Mouse (Mus musculus): Measurements from ENCODE around the gene Tctex1d2.
A peak's percentile ranks its signal among the peaks of the same experiment; 100 is the strongest.
"Not testable (repeated sequence)": the region's sequence is repeated elsewhere in the genome, so short reads cannot be mapped to it uniquely, and the experiment has no call there.

Gene Tctex1d2

GRCm38 (mm10) chr16:32433138-32433537 is 13.6 kb downstream of the Tctex1d2 start:
- no peak for DNase-seq

DNA sequence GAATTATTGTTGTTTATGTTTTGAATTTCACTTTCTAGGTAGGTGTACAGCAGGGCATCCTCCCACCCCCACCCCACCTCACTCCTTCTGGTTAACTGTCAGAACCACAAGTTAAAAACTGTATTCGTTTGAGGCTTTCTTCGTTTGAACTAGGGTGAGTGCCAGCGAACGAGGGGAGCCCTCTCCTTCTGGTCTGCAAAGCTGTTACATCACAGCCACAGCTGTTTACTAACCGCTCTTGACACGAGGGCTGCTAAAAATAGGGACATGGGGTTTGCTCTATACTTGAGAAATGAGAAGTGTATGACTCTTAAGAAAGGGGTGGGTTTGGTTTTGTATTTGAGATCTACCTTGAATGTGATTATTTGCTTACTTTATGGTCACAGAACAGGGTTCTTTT is 14.6 kb downstream of the Tctex1d2 start:
- DNase-seq: peak; percentile 14

DNA sequence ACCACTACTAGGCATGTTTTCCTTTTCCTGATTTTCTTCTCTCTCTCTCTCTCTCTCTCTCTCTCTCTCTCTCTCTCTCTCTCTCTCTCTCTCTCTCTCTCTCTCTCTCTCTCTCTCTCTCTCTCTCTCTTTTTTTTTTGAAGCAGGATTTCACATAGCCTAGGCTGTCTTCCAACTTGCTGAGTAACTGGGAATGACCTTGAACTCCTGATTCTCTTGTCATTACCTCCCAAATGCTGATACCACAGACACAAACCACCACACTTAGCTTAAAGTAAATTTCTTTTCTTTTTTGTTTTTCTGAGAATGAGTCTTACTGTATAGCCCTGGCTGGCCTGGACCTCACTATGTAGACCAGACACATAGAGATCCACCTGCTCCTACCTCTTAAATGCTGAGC is 15.2 kb downstream of the Tctex1d2 start:
- no peak for DNase-seq

GRCm38 (mm10) chr16:32436657-32437056 is 17.2 kb downstream of the Tctex1d2 start:
- DNase-seq: no peak

- no peak for DNase-seq
Observed at GRCm38 (mm10) chr16:32437266-32437665, 17.8 kb downstream of the Tctex1d2 start.

DNA sequence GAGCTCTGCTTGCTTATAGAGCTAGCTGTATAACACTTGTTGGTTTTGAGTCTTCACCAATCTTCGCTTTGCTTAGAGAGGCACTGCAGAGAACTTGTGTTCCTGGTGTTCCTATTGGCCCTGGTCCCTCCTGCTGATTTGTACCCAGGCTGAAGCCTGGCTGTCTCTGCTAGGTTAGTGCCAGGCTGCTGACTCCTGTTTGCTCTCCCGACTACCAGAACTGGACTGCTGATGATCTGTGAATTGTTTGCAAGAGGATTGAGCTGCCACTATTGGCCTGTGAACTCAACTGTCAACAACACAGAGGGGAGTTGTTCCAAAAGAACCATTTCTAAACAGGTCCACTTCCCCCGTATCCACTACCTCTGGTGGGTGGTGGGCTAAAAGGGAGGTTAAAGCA is 21.9 kb downstream of the Tctex1d2 start:
- no peak for DNase-seq

DNA sequence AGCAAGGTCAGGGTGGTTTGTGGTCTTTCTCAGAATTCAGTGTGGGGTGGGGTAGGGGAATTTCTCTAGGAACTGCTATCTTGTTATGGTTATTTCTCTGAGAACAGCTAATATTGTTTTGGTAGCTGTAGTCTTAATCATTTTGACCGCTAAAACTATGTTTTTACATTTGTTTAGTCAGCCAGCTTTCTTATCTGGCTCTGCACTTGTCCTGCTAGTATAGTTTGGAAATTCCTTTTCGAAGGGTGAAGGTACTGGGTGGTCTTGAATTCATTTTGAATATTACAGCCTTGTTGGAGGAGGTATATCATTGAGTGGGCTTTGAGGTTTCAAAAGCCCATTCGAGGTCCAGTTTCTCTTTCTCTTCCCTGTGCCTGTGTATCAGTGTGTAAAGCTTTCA is 25.1 kb downstream of the Tctex1d2 start:
- not testable (repeated sequence) for DNase-seq

DNA sequence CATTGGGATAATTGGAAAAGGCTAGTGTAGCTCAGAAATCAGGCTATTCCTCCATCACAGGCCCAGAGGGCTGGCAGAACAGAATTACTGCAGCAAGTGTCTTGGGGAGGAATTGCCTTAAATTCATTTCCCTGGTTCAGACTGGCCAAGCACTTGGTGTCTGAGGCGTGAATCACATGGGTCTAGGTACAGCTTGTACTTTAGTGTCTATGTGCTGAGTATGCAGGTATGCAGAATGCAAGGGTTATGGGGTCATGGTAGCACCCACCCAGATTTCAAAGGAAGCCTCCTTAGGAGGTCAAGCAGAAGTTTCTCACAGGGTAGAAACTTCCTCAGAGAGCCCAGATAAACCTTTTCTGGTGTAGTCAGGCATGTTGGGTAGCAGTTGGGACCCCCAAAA is 26.1 kb downstream of the Tctex1d2 start:
- DNase-seq: no peak

DNA sequence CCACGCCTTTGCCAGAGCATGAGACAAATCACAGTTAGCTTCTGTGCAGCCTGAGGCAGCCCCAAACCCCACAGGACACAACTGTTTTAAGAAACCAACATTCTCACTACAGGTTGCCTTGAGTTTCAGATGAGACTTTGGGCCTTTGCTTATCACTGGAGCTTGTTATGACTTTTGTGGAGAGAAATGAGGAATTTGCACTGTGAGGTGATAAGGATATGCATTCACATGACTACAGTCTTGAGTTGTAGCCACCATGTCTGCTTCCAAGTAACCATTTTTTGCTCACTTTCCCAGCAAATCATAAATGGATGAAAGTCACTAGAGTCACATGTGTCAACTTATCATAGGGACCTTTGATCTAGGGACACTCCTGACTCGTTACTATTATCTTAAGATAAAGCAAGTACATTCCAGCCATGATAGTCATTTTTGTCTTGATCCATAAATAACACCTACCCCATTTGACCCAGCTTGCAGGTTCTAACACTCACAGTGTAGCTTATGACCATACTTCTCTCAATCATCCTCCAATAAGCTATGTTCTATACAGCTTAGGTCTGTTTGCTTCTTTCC is 27.1 kb downstream of the Tctex1d2 start:
- no peak for DNase-seq

DNA sequence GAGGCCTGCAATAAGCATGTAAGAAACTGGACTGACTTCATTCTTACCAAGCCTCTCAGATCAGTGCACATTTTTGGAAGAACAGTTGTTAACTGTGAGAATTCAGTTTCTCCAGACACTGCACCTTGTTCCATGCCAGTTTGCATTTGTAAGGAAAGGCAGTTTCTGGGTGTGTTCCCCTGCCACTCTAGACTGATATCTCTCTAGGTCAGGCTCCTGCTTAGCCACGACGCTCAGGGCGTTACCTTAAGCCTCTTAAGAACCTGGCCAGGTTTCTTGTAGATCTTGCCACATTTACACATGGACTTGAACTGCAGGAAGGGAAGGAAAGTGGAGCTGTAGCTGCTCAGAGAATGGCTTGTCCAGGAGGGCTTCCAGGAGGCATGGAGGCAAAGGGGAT is 30.2 kb downstream of the Tctex1d2 start:
- no peak for DNase-seq

DNA sequence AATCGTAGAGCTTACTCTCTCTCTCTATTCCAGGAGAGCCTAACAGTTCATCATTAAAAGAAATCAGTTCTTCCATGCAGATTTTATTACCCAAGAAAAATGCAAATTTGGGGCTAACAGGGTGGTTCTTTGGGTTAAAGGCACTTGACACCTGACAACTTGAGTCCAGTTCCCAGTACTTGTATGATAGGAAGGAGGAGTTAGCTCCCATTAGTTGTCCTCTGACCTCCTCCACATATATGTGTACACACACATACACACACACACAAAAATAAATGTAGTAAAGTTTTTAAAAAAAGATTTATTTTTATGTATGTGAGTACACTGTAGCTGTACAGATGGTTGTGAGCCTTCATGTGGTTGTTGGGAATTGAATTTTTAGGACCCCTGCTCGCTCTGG is 30.6 kb downstream of the Tctex1d2 start:
- no peak for DNase-seq

DNA sequence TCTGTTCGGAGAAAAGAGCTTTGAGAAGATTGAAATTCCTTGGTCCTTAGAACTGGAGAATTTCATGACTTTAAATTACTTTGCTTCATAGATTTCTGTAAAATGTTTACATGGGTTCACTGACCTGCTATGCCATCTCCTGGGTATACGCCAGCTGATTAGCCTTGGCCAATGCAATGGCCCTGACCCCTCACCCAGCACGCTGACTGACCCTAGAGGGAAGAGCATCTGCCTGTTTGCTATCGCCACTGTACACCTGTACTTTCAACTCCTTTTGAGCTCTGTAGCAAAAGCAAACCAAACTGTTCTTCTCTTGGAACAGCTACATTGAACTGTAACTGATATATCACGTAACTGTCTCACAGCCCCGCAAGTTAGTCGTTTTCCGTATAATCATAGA is 33.6 kb downstream of the Tctex1d2 start:
- no peak for DNase-seq

- DNase-seq: no peak
Observed at GRCm38 (mm10) chr16:32454646-32455045, 35.1 kb downstream of the Tctex1d2 start.

- DNase-seq: no peak
Observed at GRCm38 (mm10) chr16:32456086-32456485, 36.6 kb downstream of the Tctex1d2 start.

- DNase-seq: no peak
Observed at GRCm38 (mm10) chr16:32456761-32457160, 37.3 kb downstream of the Tctex1d2 start.

DNA sequence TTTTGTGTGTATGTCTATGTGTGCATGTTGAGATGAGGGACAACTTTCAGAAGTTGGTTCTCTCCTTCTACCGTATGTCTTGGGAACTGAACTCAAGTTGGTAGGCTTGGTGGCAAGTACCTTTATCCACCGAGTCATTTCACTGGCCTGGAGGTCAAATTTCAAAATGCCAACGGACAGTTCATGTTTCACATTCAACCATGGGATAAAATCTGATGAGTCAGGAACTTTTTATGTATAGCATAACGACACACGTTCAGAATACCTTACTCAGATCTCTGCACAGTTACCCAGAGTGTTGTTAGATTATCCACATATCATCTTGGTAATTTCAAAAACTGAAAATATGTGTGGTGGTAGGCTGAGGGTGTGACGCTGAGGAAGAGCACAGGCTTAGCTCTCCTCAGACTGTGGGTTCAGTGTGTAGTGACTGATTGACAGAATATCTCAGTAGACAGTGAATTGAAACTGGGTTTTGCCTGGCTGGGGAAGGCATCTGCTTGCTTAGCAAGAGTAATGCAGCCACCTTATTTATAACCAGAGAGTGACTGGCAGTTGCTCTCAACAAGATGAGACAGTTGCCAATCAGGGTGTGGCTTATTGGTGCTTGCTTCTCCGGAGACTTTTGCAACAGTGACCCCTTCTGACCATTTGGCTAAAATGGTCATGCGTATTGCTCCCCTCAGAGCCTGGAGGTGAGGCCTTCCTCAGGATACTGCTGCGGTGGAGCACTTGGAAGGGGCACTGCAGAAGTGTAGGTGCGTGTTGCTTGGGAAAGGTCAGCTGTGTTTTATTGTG is 38.3 kb downstream of the Tctex1d2 start:
- peak; percentile 76 for DNase-seq

- no peak for DNase-seq
Observed at GRCm38 (mm10) chr16:32460518-32460917, 41.0 kb downstream of the Tctex1d2 start.

GRCm38 (mm10) chr16:32461713-32462112 is 42.2 kb downstream of the Tctex1d2 start:
- no peak for DNase-seq

DNA sequence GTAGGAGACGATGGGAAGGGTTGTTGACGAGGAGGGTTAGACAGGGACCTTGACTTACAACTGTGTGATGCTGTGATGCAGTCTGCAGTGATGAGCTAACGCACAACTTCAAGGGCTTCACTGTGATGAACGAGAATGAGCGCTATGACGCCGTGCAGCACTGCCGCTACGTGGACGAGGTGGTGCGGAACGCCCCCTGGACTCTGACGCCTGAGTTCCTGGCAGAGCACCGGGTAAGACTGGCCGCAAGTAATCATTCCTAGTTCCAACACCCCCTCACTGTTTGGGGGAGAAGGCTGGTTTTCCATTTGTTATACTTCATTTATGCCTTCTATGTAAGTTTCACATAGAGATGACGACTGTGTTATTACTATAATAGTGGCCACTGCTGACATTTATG is 43.4 kb downstream of the Tctex1d2 start:
- DNase-seq: no peak

DNA sequence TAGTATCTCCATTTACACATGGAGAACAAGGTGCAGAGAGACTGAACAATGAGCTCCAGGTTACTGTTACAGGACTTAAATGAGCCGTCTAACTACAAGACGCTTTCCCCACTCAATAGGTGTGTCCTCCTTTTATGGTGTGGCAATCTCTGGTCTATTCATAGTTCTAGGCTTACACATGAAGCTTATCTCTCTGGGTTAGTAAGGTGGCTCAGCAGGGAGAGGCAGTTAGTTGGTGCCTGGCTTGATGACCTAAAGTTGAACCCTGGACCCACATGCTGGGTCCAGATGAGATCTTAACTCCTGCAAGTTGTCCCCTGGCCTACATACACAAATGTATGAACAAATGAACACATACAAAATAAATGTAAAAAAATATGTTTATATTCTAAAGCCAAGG is 43.9 kb downstream of the Tctex1d2 start:
- DNase-seq: no peak

GRCm38 (mm10) chr16:32464908-32465307 is 45.4 kb downstream of the Tctex1d2 start:
- no peak for DNase-seq

GRCm38 (mm10) chr16:32468488-32468887 is 49.0 kb downstream of the Tctex1d2 start:
- peak; percentile 50 for DNase-seq

GRCm38 (mm10) chr16:32469404-32470105 is 50.1 kb downstream of the Tctex1d2 start:
- no peak for DNase-seq

All from layer of hippocampus, adult 9-11 months (tissue).